Mouse (Mus musculus): ENCODE results near the gene Gm11077. TPM values are rescaled to one million over a fixed set of nuclear protein-coding genes. Genes with fewer than 3 reads are reported as not detected.

Gene Gm11077
- polyA plus RNA-seq (2014; fragmentation: Illumina TruSeq; extraction: RNeasy Lipid Tissue Mini Kit (QIAGEN cat#74804); ENCODE audit: low read depth, low replicate concordance): not detected

GRCm38 (mm10) chr6:140729272-140729671, at the start of gene Gm11077:
Gene Gm11077, plus strand, starts transcription at chr6:140729284.

Other genes with a start within 250 kb of the Gm11077 start
- 31.2 TPM for gene Aebp2, start 106.6 kb upstream of the Gm11077 start, polyA plus RNA-seq (2014; fragmentation: Illumina TruSeq; extraction: RNeasy Lipid Tissue Mini Kit (QIAGEN cat#74804); ENCODE audit: low read depth, low replicate concordance)